Mouse (Mus musculus) WW6 (cell line): Measurements from ENCODE around the gene Armt1.

Experiments used
- DNase-seq: peaks from one replicate; pipeline ENCODE4 v3.0.0-alpha.2; 2013; ENCODE audit warnings: low read depth, low spot score

The Armt1 gene

DNA sequence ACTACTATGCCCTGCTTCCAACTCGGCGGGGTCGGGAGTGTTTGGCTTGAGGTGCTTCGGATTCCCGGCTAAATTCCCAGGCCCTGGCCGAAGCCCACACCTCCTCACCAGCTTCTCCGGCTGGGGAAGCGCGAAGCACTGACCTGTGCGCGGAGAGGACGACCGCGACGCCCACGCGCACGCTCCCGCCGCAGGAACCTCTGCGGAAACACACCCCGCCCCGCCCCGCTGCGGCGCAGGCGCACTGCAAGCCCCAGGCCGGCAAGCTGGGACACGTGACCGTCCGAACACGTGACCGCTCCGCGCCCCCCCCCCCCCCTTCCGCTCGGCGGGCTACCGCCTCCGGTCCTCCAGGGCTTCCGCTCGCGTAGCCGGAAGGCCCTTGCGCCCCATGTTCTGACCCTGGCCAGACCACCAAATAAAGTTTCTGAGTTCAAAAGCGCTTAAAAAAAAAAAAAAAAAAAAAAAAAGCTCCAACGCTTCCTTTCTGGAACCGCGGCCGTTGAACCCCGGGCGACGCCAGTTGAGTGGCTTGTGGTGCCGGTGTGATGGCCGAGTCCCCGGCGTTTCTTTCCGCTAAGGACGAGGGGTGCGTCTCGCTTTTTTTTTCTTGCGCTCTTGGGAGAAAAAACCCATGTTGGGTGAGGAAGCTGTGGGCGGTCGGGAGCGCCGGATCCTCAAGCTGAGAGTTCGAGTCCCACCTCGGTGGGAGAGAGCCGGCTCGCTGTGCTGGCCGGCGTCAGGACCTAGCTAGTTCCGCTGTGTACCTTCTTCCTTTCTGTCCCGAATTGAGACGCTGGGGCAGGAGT is at the start of gene Armt1, which contains the start of gene Rmnd1:
Gene Armt1, plus strand, starts transcription at position 345 of the 809 bp plus-strand sequence.
Gene Rmnd1, minus strand, starts transcription at position 266 of the 809 bp plus-strand sequence.
- DNase-seq = peak; percentile 80

DNA sequence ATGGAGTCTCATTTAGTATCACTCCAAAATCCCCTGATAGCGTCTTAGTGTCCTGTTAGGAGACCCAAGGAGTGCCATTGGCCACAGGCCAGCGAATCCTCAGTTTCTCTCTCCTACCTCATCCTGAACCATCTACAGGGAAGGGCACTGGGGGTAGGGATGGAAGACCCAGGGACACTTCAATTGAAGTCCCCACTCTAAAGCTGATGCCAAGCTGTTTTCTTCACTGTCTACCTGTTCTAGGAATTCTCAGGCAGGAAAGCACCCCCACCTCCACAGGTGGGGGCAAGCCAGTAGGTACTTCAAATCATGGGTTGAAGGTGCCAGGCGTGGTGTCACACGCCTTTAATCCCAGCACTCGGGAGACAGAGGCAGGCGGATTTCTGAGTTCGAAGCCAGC is 48.0 kb upstream of the Armt1 start:
- no peak for DNase-seq

DNA sequence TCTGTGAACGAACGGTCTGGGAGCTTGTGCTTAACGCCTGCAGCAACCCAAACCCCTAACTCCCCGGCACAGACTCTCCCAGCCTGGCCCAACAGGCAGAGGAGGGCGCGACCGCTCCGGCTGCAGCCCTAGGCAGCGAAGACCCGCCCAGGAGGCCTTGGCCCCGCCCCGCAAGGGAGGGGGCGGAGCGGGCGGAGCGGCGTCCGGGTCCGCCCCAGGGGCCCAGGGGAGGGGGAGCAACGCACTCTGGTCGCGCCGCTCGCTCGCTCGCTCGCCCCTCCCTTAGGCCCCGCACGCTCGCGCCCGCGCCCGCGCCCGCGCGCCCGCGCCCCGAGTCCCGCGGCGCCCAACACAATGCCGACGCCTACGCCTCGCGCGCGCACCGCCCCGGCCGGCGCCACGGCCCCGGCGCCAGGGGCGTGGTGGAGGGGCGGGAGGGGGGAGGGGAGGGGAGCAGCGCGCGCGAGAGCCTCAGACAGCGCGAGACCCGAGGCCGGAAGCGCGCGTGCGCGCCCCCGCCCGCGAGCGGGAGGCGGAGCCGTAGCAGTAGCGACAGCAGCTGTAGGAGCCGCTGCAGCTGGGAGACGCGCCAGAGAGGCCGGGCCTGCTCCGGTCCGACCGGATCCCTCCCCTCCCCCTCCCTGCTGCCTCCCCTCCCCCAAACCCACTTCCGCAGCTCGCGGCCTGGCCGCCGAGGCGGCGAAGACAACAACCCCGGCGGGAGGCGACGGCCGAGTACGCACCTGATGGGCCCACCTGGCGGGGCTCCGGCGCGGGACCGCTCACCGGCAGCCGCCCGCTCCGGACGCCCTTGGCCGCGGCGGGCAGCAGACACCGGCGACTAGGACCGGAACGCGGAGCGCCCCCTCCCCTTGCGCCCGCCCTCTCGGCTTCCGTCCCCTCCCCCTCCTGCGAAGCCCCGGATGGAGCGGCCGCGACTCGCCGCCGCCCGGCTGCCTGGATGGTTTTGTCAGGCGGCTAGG is 45.4 kb upstream of the Armt1 start:
- DNase-seq = peak; percentile 89

DNA sequence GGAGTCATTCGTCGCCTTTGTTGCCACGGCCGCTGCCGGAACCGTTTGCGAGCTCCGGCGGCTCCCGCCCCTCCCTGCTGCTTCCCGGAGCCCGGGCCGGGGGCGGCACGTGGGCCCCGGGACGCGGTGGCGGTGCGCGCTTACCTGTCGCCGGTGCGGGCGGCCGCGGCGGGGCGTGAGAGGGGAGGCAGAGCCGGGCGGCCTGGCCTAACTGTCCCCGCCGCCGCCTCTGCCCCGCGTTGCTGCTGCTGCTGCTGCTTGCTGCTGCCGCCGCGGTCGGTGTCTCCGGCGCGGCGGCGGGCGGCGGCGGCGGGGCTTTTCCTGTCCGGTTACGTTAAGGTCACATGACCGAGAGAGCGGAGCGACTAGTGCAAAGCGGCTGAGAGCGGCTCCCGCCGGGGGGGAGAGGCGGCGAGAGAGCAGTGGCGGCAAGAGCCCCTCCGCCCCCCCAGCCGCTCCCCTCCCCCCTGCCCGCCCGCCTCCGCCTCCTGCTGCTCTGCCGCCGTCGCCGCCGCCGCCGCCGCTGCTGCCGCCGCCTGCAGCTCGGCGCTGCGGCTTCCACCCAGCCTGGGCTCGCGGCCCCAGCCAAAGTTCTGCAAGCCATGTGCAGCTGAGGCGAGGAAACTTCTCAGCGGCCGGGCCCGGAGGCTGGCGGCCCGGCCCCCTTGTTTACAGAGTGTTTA is 44.4 kb upstream of the Armt1 start, which contains the start of gene Zbtb2:
Gene Zbtb2, minus strand, starts transcription at position 408 of the 683 bp plus-strand sequence.
- no peak for DNase-seq

DNA sequence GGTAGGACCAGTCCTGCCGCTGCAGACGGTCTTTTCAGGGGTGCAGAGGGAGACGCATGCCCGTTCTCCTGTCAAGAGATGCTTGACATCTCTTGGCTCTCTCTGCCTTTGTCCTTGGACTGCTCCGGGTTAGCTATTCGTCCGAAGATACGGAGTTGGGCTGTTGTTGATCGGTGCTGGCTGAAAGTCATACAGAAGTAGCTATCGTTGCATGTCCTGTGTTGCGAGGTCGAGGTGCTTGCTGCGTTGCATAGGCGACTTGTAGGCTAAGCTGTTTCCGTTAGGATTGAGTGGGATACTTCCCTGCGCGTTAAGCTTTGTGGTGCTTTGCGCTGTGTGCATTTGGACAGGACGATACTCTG is 43.9 kb upstream of the Armt1 start:
- no peak for DNase-seq

DNA sequence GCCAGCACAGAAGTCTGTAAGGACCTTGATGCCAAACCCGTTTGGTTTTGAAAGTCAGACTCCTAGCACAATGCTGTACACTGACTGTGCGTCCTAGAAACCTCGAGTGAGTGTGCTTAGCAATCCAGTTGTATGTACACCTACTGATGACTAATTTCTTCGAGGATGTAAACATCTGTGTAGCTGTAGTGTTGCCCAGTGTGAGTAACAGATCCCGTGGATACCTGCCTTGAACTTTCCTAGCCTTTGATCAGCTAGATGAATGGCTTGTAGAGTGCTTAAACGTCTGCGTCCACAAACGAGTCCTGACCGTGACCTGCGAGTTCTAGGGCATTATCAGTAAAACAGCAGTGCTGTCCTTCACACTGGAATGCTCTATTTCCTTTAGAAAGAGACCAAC is 43.2 kb upstream of the Armt1 start:
- DNase-seq = no peak

DNA sequence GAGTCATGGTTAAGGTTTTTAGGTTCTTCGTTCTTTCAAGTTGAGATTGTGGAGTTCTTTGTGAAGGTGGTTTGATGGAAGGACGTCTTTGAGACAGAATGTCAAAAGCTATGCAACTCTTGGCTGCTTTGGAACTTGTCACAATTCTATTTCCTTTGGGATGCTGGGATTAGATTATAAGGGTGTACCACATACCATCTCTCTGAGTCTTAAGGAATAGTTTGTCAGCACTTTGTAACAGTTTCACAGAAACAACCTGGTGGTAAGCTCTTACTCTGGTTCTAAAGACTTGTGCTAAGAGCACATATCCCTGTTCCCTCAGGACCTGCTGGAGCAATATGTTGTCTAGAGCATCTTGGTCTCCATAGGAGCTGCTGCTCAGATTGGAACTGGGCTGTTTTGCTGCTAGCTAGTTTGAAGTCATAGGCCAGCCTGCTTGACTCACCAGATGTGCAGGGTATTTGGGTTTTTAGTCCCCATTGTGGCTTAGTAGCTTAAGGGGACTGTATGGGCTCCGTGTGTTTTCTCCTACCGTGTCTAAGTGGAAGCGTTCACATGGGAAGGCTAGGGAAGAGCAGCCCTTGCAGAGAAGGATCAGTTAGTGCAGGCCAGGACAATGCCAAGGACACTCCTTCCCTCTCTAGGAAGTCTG is 42.7 kb upstream of the Armt1 start:
- no peak for DNase-seq

DNA sequence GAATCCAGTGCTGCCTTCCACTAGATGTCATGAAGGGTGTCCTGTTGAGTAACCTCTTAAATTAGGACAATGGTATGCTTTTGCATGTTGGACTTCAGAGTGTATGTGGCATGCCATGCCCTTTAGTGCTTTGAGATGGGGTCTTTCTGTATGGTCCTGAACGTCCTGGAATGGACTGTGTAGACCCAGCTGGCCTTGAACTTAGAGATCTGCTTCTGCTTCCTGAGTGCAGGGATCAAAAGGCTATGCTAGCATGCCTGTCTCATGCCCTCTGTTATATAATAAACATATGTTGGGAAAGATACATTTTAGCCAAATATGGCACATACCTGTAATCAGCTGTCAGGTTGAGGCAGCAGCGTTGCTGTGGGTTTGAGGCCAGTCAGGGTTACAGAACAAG is 41.7 kb upstream of the Armt1 start:
- DNase-seq = no peak

DNA sequence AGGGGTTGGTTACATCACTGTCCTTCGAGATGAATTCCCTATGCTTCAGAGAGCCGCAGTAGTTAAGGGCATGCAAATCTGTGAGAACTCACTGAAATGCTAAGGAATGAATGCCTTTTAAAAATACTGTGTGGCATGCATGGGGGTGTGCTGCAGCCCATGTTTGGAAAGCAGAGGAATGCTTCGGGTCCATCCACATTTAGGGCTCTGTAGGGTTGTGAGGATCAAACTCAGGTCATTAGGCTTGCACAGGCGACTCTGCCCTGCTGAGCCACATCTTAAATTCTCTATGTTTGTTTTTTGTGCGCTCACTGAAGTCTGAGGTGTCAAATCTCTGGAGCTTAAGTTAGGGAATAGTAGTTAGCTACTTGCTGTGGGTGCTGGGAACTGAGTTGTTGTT is 41.2 kb upstream of the Armt1 start:
- DNase-seq = no peak

DNA sequence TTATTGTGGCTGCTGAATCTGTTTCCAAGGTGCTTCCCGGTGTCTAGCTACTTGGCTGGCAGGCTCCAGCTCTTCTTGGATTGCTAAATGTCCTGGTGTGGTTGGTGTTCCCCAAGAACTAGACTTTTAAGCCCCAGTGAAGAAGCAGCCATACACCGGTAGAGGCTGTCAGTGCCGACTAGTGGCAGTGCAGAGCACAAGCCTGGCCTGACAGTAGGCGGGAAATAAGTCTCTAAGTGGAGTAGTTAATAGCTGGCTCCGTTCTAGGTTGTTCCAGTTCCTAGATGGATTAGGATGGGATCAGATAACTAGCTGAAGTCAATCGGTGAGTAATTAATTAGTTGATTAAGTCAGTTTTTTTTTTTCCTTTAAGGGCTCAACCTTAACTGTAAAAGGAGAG is 40.4 kb upstream of the Armt1 start:
- DNase-seq = no peak

DNA sequence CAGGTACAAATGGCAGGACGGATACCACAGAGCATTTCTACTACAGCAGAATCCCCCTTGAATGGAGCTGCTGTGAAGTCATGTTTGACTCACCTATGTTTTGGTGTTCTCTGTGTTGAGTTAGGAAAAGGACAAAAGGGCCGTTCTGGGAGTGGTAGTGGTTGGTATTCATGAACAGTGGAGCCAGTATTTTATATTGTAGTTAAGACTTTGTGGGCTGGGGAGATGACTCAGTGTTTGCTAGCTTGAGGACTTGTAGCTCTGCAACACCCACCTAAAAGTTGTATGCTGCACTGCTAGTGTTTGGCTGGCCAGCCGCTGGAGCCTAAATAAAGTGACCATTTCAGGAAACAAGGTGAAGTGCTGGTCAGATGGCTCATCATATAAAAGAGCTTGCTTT is 36.9 kb upstream of the Armt1 start:
- no peak for DNase-seq

DNA sequence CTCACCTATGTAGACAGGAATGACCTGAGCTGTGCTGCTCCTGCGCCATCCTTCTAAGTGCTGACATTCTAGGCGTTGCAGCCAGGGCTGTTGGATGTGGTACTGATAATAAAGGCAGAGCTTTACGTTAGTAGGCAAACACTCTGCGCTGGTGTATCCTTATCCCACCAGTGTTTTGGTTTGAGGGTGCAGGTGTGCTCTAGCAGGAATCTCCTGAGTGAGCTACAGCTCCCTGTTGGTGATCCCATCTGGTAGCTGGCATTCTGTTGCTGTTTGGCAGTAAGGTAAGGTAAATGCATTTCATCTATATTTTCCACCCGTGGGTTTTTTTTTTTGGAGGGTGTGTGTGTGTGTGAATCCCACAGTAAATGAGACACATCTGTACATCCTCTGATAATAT is 34.2 kb upstream of the Armt1 start:
- DNase-seq = no peak

DNA sequence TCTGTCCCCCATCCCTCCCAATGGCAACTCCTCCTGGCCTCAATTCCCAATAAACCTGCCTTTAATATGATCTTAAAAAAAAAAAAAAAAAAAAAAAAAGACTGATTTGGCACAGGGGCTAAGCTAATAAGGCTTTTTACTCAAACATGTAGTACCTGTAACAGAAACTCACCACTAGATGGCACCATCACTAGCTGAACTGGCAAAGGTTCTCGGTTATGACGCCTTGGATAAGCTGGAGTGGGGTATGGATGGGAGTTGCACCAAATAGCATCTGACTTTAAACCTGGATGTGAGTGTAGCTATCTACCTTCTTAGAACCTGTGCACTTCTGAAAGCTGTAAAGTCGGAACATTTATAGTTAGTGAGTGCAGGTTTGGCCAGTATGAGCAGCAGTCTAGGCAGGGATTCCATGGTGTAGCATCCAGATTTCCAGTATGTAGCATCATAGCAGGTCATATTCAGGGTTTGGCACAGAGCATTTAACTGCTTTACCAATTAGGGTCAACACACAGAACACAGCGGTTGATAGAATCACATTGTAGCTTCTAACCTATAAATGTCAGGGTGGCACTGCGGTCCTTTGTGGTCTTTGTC is 27.3 kb upstream of the Armt1 start:
- no peak for DNase-seq

DNA sequence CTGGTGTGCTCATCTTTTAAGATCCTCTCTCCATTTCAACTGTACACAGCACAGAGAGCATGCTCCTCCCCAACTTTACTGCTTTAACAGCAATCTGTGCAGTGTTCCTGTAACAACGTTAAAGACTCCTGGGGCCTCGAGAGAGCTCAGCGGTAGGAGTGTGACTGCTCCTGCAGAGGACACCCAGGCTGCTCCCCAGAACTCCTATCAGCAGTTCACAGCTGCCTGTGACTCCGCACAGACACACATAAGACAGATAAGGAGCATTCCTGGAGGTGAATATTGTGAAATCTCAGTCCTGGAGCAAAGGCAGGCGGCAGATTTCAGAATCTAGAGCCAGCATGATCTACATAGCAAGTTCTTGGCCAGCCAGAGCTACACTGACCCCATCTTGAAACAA is 26.8 kb upstream of the Armt1 start:
- no peak for DNase-seq

DNA sequence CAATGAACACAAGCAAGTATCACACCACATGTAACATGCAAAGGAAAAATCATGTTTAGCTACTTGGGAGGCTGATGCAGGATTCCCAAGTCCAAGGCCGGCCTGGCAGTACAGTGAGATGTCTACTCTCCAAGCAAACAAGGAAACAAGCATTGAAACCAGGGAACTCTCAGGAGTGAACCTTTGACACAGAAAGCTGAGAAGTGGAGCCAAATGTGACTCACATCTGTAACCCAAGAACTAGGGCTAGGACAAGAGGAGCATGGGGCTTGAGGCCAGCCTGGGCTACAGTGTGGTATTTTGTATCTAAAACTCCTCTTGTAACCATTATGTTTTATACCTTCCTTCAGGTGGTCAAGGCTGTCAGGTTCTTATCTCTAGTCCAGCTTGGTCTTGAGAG is 25.1 kb upstream of the Armt1 start:
- no peak for DNase-seq

DNA sequence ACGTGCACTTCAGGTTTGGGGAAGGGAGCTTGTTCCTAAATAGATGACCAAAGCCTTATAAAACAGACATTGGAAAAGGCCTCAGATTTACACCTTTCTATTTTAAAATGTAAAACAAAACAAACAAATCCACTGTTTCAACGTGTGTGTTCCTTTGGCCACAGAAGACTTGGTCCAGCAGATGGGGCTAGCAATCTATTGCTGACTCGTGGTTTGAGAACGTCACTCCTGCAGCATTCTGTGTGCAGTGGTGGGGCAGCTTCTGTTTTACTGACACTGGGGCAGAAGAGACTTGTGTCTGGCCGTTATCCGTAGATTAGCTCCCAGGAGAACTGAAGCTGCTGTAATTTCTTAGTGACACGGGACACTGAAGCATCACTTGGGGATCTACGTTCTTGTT is 7.0 kb upstream of the Armt1 start:
- no peak for DNase-seq

DNA sequence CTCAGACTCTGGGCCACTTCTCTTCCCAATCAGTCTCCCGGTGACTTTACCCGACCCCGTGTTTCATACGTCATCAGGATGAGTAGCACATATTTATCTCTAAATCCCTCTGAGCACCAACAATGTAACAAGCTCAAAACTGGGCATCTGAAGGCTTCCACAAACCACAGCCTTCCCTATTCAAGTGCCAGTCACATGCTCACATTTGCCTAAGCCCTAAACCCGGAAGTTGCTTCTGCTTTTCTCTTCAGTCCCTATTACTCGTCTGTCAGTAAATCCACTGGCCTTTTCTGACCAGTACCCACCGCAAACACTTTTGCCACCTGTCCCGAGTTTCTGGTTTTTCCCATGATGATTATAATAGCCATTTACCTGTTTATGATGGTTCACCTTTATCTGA is 1.9 kb upstream of the Armt1 start:
- no peak for DNase-seq

DNA sequence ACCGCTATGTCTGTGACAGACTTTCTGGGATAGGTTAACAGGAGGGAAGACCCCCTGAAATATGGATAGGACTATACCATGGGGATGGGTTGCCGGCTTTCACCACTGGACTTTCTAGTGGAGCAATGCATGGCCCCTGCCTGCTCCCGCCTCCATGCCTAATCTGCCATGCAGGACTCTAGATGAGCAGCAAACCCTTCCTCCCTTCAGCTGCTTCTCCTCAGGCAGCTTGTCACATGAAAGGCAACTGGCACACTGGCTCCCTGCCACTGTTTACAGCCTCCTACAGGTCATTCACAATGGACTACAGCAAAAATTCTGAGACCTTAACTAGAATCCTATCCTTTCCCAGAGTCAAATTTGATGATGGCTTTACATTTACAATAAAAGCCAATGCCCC is 1.4 kb upstream of the Armt1 start:
- no peak for DNase-seq

DNA sequence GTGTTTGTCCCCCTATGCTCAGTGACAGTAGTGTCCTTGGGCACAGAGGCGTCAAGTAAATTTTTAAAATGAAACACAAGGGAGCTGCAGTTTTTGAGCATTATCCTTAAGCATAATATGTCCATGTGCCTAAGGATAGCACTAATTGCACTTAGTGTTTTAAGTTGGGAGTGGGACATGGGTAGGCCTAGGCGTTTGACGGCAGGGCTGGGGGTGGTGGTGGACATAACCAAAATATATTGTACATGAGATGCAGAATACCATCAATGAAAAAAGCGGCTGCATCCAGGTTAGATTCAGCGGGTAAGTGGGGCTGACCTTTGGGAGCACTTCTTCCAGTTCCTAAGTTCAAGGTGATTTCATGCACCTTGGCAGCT is 533 bp upstream of the Armt1 start:
- no peak for DNase-seq

DNA sequence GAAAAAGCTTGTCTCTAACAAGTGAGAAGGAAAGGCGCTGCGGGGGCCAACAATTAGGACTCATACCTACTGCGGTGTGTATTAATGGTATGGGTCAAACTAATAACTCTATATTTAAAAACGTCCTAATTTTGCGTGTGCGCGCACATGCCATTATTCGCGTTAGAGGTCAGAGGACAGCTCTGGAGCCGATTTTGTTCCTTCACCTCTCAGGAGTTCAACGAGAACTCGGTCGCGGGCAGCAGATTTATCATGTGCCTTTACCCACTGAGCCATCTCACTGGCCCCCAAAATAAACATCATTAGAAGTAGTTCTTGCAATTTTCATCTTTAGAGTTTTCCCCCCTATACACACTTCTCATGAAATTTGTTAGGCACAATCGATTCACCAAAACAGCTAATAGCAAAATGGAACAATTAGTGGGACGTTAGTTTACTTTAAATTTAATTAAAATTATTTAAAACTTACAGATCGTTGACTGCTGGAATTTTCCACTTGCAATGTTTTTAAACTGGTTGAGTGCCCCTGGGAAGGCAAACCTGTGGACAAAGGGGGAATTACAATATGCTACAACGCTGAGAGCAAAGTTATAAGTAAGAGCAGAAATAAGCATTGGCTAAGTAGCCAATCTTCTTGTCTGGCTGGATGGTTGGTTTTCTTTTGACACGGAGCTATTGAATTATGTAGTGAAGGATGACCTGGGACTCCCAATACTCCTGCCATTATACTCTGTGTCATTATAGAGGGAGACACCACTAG is 909 bp downstream of the Armt1 start:
- no peak for DNase-seq
